Mouse (Mus musculus) right cerebral cortex, postnatal 36 days (tissue): ENCODE measurements around the gene Abhd16a.

Source experiments
- DNase-seq, 2 experiments: peaks; one replicate each; pipeline ENCODE4 v3.0.0; 2022; ENCODE audit warnings: low spot score in 2 of 2, mixed read lengths in 1 of 2

Abhd16a gene

GRCm38 (mm10) chr17:35088825-35089644 lies at the start of gene Abhd16a:
Gene Abhd16a, plus strand, starts transcription at chr17:35089263.
- peak; percentile 92 to 93 for DNase-seq

GRCm38 (mm10) chr17:35043794-35044193 lies 45.3 kb upstream of the Abhd16a start:
- DNase-seq = no peak

- no peak for DNase-seq
Measured at GRCm38 (mm10) chr17:35044904-35045806, 43.9 kb upstream of the Abhd16a start.

GRCm38 (mm10) chr17:35045807-35046680 lies 43.0 kb upstream of the Abhd16a start:
- no peak for DNase-seq

GRCm38 (mm10) chr17:35046681-35047455 lies 42.2 kb upstream of the Abhd16a start, which contains the start of gene Msh5:
Gene Msh5, minus strand, starts transcription at chr17:35046745.
- DNase-seq = peak; percentile 88 to 93

GRCm38 (mm10) chr17:35047688-35048087 lies 41.4 kb upstream of the Abhd16a start:
- DNase-seq = no peak

- no peak for DNase-seq
Measured at GRCm38 (mm10) chr17:35048149-35048931, 40.7 kb upstream of the Abhd16a start.

GRCm38 (mm10) chr17:35048932-35049440 lies 40.1 kb upstream of the Abhd16a start:
- no peak for DNase-seq

GRCm38 (mm10) chr17:35049561-35050016 lies 39.5 kb upstream of the Abhd16a start, which contains the start of gene Clic1:
Gene Clic1, plus strand, starts transcription at chr17:35049966.
- no peak for DNase-seq

- no peak for DNase-seq
Measured at GRCm38 (mm10) chr17:35050126-35050750, 38.8 kb upstream of the Abhd16a start.

- DNase-seq = no peak
Measured at GRCm38 (mm10) chr17:35051156-35052086, 37.6 kb upstream of the Abhd16a start.

- no peak for DNase-seq
Measured at GRCm38 (mm10) chr17:35052271-35052798, 36.7 kb upstream of the Abhd16a start.

GRCm38 (mm10) chr17:35055691-35056495 lies 33.2 kb upstream of the Abhd16a start:
- DNase-seq = no peak

- DNase-seq = no peak
Measured at GRCm38 (mm10) chr17:35057090-35057489, 32.0 kb upstream of the Abhd16a start.

- DNase-seq = no peak
Measured at GRCm38 (mm10) chr17:35058316-35058715, 30.7 kb upstream of the Abhd16a start.
